Mouse (Mus musculus) mesoderm, embryonic 11.5 days (tissue): Measurements from ENCODE around the gene Rgs6.

Source experiments
- DNase-seq: peaks from one replicate; pipeline ENCODE4 v3.0.0-alpha.2; 2012; ENCODE audit warnings: low read depth, low spot score

The Rgs6 gene

GRCm38 (mm10) chr12:82848304-82848872 lies 260.3 kb downstream of the Rgs6 start:
- DNase-seq: no peak

GRCm38 (mm10) chr12:82854902-82855301 lies 266.8 kb downstream of the Rgs6 start:
- DNase-seq: no peak

- no peak for DNase-seq
Observed at GRCm38 (mm10) chr12:82855333-82856107, 267.4 kb downstream of the Rgs6 start.

- DNase-seq: no peak
Observed at GRCm38 (mm10) chr12:82865686-82866085, 277.6 kb downstream of the Rgs6 start.

- no peak for DNase-seq
Observed at GRCm38 (mm10) chr12:82880711-82881110, 292.6 kb downstream of the Rgs6 start.

GRCm38 (mm10) chr12:82883079-82883478 lies 295.0 kb downstream of the Rgs6 start:
- no peak for DNase-seq

GRCm38 (mm10) chr12:82894971-82895838 lies 307.1 kb downstream of the Rgs6 start:
- no peak for DNase-seq

- DNase-seq: no peak
Observed at GRCm38 (mm10) chr12:82905773-82906172, 317.7 kb downstream of the Rgs6 start.

GRCm38 (mm10) chr12:82910846-82911245 lies 322.8 kb downstream of the Rgs6 start:
- DNase-seq: no peak

- no peak for DNase-seq
Observed at GRCm38 (mm10) chr12:82914127-82914526, 326.0 kb downstream of the Rgs6 start.

GRCm38 (mm10) chr12:82920146-82920545 lies 332.1 kb downstream of the Rgs6 start:
- peak; percentile 12 for DNase-seq

GRCm38 (mm10) chr12:82921287-82922015 lies 333.4 kb downstream of the Rgs6 start:
- DNase-seq: no peak

GRCm38 (mm10) chr12:82922856-82923506 lies 334.9 kb downstream of the Rgs6 start:
- DNase-seq: no peak

- DNase-seq: no peak
Observed at GRCm38 (mm10) chr12:82932706-82933461, 344.8 kb downstream of the Rgs6 start.

- DNase-seq: no peak
Observed at GRCm38 (mm10) chr12:82935121-82935762, 347.1 kb downstream of the Rgs6 start.

GRCm38 (mm10) chr12:82935767-82936166 lies 347.7 kb downstream of the Rgs6 start:
- DNase-seq: no peak

- DNase-seq: no peak
Observed at GRCm38 (mm10) chr12:82940461-82940860, 352.4 kb downstream of the Rgs6 start.

GRCm38 (mm10) chr12:82946507-82946906 lies 358.4 kb downstream of the Rgs6 start:
- DNase-seq: peak; percentile 80

GRCm38 (mm10) chr12:82961111-82961510 lies 373.0 kb downstream of the Rgs6 start:
- DNase-seq: no peak

- DNase-seq: no peak
Observed at GRCm38 (mm10) chr12:82961852-82962251, 373.8 kb downstream of the Rgs6 start.
